Mouse (Mus musculus) thymus, adult 2 months (tissue): ENCODE results near the gene Ston2.

ENCODE experiments used
- CTCF ChIP-seq: fragments of 200-500 bp; IDR thresholded peaks from 2 replicates; pipeline ENCODE4 v1.5.1; 2012; ENCODE audit warnings: mild to moderate bottlenecking, control low read depth, low read length, moderate library complexity, borderline replicate concordance; ENCODE audit not compliant: control insufficient read depth, poor library complexity, insufficient read depth; ENCODE audit errors: extremely low read depth
- POLR2A ChIP-seq: fragments of 200-500 bp; IDR thresholded peaks from 2 replicates; pipeline ENCODE4 v1.6.1; 2012; ENCODE audit warnings: mild to moderate bottlenecking, low read length, control low read depth, moderate library complexity; ENCODE audit not compliant: control insufficient read depth, poor library complexity, insufficient read depth; ENCODE audit errors: extremely low read depth

DNA sequence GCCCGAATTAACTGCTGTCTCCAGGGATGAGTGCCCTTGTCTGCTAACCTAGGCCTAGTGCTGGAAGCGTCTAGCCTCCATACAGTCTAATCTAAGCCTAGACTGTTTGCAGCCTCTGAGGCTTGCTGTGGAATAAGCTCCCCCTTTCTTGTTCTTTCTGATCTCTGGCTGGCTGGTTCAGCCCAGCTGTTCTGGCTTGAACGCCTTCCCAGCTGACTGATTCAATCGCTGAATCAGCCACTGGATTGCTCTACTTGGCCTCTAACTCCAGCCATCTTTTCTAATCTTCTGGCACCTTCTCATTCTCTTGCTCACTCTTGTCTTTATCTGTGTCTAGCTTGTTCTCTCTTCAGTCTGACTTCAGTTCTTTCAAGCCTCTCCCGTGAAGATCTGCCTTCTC lies 161.7 kb downstream of the Ston2 start:
- no peak for TF ChIP-seq POLR2A
- no peak for TF ChIP-seq CTCF
